Mouse (Mus musculus) kidney, adult 2 months (tissue): ENCODE measurements around the gene Gm17622.

Source experiments
- CTCF ChIP-seq: fragments of 200-500 bp; conservative IDR thresholded peaks from 2 replicates; pipeline ENCODE4 v1.5.1; 2011; ENCODE audit warnings: low read depth, mild to moderate bottlenecking, control low read depth, low read length, moderate library complexity, mixed read lengths; ENCODE audit not compliant: insufficient read depth, insufficient read length
- POLR2A ChIP-seq: fragments of 200-500 bp; IDR thresholded peaks from one replicate; pipeline ENCODE4 v1.6.1; 2011; ENCODE audit warnings: low read depth, low read length, control low read depth

DNA sequence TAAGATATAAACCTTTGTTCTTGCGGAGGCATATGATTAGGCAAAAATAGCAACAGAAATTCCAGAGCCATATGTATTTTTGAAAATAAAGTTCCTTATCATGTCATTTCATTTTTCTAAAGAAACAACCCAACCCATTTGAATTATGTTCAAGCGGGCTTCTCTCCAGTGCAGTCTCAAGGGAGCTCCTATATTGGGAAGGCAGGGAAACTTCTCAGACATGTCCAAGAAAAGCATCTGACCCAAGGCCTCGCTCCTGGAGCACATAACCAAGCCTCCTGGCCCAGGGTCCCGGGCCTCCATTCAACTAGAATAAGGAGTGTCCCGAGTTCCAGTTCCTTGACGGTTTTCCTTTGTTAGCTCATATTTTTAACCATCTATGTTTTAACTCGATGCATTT lies 39.7 kb upstream of the Gm17622 start:
- TF ChIP-seq POLR2A (no peak), CTCF (no peak)
